Mouse (Mus musculus) urinary bladder, adult 2 months (tissue): Measurements from ENCODE around the gene Nenf. TPM values are rescaled to one million over a fixed set of nuclear protein-coding genes. Genes with fewer than 3 reads are reported as not detected.
A peak's percentile ranks its signal among the peaks of the same experiment; 100 is the strongest.

Experiments used
- DNase-seq: peaks from one replicate; pipeline ENCODE4 v3.0.0; 2022; ENCODE audit warnings: low spot score
- polyA plus RNA-seq: library from polyadenylated mRNA; depleted of rRNA; stranded (reverse); fragments of >200 nt; gene quantifications from 2 replicates; pipeline ENCODE4 v1.2.3, GENCODE M21; 2012

The Nenf gene
- polyA plus RNA-seq, 1 experiment = 193 TPM

DNA sequence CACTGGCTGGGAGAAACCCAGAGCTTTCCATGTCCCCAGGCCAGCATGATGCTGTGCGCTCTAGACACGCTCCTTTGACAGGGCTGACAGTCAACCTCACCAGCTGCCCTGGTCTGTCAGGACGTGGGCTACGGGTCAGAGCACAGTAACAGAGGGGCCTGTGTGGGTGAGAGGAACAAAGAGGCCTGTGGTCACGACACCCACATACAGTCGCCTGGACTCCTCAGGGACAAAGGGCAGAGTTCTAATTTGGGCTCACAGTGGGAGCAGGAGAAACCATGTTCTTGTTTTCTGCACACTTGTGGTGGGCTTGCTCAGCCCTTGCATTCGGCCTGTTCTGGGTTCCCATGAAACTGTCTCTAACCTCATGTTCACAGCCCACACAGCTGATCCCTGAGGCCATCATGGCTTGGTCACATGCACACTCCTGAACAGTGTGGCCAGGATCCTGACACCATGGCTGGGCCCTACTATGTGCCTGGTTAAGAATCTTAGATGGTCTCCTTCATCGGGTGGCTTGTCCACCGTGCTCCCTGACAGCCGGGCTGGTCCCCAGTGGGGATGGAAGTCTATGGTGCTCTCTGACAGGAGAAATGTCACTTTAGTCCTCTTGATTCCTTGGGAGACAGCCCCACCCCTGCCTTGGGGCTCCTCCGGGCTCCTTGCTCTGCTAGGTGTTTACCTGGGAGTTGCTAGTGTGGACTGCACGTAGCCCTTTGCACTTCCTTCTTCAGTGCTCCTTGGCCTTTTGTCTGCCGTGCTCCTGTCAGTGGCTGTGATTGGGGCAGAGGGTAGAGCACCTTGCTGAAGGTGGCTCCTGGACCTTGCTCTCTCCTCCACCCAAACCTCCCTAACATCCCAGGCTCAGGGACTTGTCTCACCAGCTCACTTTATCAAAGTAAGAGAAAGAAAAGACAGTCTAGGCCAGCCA lies 34.6 kb downstream of the Nenf start:
- no peak for DNase-seq

DNA sequence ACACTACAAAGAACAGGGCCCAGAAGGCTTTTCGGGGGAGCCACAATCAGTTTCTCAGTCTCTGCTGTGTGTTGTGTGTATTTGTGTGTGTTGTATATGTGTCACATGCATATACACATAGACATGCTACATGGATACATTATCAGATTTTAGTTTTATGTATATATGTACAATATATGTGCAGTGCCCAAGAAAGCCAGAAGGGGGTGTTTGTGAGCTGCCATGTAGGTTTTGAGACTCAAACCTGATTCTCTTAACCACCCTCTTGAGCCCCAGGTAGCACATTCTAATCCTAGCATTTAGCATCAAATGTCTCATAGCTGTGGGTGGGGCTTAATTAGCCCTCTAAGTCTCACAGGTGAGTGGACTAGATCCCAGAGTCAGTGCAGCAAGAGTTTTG lies 35.7 kb downstream of the Nenf start:
- no peak for DNase-seq

DNA sequence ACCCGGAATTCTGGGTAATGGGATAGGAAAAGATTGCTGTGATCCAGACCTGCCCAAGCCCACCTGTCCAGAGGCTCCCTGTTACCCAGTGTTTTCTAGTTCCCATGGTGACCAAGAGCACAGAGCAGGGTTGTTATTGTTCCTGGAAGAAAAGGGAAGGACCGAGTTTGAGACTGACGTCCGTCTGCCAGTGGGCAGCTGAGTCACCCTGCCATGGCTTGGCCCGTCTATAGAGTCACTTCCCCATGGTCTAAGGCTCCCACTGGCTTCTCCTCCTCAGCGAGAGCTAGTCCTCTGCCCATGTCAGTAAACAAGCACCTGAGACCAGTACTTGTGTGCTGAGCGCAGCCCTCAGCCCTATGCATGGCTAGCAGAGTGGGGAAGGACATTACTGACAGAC lies 36.8 kb downstream of the Nenf start:
- no peak for DNase-seq

DNA sequence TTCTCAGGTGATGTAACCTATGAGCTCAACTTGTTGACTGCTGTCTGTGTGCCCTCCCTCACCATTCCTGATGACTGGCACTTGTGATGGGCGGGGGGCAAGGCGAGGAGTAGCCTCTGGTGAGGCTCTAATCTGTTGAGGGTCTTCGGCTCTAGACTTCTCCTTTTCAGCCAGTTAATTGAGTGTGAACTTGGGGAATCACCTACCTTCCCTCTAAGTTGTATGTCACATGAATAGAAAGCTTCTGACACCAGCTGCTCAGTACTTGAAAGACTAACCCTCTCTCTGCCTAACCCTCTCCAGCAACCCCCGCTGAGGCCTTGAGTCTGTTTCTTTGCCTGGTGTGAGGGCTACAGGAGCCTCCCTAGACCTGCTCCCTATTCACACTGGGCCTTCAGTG lies 39.7 kb downstream of the Nenf start:
- no peak for DNase-seq

DNA sequence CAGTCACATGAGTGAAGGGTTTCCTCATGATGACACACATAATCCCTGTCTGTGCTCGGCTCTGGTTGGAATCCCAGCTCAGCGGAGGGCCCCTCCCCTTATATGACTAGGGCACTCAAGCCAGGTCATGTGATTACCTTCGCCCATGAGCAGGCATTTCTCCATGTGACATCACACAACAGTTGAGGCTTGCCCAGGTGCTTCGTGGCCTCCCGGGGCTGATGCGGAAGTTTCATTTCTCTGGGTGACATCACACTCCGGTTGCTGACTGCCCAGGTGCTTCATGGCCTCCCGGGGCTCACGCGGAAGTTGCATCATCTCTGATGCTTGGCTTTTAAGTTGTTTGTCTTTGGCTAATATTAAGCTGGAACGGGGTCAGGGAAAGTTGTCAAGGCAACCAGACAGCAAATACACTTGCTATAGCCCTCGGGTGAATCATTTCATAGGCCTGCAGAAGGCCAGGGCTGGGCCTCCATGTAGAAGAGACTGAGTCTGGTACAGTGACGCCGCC lies 40.4 kb downstream of the Nenf start:
- peak; percentile 41 for DNase-seq

DNA sequence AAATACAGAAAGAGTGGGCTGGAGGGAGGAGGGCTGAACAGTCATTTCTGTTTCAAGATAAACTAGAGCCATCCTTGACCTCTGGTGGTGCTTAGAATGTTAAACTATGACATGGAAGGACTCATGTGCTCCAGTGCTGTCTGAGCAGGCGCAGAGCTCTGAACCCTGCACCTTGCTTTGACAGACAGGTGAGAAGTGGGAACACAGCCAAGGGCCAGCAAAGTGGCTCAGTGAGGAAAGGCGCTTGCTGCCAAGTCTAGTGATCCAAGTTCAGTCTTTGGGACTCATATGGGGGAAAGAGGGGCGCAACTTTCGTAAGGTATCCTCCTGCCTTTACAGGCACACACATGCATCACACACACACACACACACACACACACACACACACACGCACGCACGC lies 41.8 kb downstream of the Nenf start:
- no peak for DNase-seq

DNA sequence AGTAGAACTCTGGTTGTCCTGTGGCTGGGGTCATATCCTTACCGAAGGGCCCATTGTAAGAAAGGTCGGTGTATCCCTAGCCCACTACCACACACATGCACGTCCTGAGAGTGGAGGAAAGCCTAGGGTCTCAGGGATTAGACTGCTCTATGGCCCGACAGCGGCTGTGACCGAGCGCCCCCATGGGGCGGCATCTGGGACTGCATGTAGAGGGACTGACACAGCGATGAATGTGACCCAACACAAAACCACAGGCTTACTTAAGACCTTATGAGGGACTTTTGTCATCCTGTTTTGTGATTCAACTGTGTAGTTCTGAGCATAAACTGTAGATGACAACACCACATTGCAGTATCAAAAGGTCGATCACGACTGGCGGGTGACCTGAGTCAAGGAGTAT lies 42.5 kb downstream of the Nenf start:
- peak; percentile 72 for DNase-seq

DNA sequence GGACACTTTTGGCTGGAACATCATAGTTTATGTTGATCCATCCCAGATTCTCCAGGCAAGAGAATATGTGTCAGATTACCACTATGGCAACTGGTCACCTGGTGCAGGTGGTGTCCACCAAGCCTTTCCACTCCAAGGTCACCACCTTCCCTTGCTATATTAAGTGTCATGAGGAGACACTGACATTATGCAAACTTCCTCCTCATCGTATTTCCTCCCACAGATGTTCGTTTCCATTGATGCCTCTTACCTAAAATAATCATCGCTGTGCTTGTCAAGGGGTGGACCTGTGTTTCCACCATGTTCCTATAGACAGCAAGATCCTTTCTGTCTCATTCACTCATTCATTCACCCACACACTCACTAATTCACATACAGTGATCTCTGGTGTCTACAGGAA lies 45.3 kb downstream of the Nenf start:
- DNase-seq = no peak

DNA sequence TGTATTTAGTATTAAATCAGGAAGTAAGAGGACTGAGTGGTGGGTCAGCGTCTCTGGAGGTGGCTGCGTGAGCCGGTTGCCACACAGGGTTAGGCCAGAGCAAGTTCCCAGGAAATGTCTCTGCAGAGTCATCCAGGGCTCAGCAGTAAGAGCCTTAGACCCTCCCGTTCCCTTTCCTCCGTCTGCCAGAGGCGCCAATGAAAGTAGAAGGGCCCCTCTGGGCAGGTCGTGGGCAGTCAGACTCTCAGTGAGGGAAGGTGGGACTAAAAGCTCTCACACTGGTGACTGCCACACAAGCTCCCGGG lies 48.4 kb downstream of the Nenf start:
- no peak for DNase-seq

DNA sequence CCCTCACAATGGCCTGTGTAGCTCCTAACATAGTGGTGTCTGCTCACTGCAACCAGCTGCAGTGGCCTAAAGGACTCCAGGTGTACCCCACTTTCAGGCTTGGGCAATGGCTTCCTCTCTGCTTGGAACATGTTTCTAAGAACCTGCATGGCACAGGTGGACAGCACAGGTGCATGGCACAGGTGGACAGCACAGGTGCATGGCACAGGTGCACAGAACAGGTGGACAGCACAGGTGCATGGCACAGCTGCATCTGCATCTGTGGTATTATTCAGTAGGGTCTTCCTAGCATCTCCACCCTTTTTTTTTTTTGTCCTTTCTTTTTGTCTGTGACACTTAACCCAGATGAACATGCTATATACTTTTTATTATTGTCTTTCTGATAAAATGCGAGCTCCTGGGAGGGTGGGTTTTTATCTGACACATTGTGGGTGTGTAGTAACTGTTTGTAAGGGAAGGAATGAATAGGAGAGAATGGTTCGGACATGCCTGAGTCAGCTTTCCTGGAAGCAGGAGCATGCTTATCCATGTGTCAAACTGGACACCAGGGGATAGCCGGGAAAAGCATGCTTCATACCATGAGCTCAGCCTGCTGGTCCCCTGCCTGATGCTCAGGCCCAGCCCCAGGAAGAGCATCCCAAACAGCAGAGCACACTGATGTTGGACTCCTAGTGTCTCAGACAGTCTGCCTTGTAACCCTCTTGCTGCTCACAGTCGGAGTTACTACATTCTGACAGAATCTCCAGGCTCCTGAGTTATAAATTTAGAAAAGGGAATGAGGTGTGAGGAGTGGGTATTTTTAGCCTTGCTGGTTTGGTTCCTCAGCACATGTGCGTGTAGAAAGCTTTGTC lies 49.0 kb downstream of the Nenf start:
- DNase-seq = no peak

DNA sequence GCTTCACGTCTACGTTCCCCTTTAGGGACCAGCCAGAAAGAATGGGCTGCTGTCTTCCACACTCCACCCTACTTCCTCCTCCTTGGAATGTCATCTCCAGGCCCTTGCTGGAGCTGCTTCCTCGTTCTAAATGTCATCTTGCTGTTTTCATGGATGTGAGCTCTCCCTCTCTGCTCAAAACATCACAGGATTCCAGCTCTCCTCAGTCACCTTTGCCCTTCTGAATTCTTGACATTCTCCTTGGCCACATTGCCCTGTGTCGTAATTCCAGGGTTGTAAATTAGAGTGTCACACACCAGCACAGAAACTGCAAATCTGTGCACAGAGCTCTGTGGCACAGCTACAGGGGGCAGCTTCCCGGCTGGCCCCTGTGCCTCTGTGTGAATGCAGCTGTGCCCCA lies 50.1 kb downstream of the Nenf start:
- DNase-seq = no peak

DNA sequence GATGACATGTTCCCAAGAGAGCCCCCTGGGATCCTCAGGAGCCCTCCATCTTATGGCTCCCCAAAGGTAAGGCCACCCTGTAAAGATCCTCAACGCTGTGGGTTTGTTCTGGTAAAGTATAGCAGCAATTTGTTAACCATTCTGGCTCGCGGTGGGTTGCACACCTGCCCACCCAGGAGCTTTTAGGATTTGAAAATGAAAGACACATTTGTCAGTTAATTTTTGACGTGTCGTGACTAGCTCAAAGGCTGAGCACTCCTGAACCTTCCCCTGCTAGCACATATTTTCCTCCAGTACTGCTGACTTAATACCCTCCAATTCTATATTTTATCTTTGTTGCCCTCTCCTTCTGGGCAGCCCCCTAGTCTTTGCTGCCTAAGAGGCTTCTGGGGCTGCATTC lies 50.8 kb downstream of the Nenf start:
- DNase-seq = no peak

DNA sequence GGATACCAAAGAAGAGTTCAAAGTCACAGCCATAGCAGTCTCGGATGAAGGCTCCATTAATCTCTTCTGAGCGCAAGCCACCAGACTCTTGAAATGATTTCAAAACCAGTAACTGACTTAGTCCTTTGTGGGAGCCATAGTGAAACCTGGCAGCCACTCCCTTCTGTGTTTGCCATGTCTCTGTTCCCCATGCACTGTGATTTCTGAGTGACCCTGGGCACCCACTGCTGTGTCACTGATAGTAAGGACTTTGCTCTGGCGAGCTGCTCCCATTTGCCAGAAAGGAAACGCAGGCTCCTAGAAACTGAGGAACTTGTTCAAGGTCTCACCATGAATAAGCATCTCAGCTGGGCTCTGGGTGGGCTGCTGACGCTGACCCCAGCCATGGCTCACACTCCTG lies 54.5 kb downstream of the Nenf start:
- DNase-seq = no peak

DNA sequence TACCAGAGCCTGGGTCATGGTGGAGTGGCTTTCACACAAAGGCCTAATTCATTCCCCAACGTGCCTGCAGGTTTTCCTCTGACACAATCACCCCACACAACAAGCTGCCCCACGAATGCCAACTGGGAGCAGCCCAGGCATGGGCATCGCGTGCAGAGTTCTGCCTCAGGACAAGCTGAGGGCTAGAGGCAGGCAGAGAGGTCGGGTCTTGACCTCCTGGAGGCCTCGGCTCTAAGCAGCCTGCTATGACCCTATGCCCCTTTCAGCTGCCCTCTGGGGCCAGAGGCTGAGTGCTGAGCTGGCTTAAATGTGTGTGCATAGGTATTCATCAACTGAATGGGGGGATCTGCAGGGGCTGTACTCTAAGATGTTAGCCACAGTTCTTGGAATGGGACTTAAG lies 56.1 kb downstream of the Nenf start:
- no peak for DNase-seq

DNA sequence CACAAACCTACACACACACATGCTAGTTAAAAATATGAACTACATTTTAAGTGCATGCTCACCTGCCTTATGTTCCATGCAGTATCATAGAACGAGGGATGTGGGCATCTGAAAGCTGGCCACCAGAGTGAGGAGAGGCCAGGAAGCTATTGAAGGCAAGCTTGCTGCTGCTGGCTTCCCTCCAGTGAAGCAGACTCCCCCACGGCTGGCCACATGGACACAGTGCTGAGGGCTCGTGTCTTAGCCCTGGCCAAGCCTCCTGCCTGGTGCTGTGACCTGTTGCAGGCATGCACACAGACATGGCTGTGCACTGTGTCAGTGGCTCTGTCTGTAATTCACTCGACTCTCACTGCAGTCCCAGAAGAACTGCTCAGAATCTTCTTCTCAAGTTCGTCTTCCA lies 58.3 kb downstream of the Nenf start:
- no peak for DNase-seq

DNA sequence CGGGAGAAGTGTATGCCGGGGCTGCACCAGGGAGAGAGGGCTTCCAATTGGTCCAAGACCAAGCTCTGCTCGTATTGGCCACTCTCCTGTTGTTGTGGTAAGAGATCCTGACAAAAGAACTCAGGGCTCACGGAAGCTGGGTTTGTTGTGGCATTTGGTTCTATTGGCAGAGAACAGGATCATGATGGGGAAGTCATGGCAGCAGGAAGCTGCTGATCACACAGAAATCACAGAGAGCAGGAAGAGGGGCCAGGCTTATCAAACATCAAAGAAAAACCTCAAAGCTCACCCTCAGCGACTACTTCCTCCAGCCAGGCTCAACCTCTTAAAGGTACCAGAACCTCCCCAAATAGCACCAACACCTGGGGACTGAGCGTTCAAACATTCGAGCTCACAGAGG lies 58.9 kb downstream of the Nenf start:
- DNase-seq = no peak

DNA sequence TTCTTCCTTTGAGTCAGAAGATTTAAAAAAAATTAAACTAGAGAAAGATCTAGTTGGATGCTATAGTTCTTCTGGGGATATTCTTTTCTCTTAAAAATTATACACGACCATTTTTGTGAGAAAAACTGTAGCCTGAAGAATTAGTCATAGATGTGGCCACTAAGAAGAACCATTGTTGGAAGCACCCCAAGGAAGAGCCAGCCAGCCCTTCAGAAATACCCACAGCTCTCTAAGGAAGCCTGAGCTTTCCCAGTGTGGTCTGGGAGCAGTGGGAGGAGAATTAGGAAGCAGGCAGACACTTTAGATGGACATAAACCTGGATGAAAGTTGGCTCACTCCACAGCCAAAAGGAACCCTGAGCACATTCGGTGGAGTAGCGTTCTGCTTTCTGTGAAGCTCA lies 59.5 kb downstream of the Nenf start:
- DNase-seq = no peak

DNA sequence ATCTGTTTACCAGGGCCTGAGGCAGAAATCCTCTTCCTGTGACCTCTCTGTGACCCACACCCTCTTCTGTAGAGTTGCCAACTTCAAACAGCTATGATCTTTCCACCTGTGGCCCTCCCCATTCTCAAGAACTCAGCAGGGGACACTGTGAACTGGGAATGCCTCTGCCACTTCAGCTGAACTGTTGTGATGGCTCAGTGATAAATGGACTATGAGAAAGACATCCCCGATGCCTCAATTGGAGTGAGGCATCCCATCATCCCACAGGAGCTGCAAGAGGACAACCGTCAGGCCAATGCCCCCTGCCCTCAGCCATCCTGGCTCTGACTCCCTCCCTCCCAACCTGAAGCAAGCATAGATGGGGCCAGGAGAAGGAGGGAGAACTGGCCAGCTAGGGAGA lies 60.0 kb downstream of the Nenf start:
- DNase-seq = no peak

DNA sequence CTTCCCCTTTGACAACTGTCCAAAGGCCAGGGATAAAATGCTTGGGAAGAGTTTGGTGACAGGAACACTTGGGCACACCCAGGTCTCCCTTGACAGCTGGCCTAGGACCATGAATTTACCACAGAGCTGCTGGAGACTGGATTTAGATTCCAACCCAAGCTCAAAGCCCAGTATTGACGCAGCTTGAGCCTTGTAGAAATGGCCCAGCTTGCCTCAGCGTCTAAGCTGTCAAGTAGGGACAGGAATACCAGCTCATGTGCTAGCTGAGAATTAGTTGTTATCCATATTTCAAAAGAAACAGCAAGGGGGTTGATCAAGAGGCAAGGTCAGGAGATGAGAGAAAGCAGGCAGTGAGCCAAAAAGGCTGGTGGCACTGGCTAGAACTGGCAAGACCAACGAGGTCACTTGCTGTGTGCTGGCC lies 60.6 kb downstream of the Nenf start:
- DNase-seq = no peak
